Mouse (Mus musculus): ENCODE results near the gene Gstm4. TPM values are rescaled to one million over a fixed set of nuclear protein-coding genes. Genes with fewer than 3 reads are reported as not detected.
A peak's percentile ranks its signal among the peaks of the same experiment; 100 is the strongest.
"Not testable (repeated sequence)": the region's sequence is repeated elsewhere in the genome, so short reads cannot be mapped to it uniquely, and the experiment has no call there.

Gene Gstm4
- polyA plus RNA-seq, 1 experiment from 2014 or later, result 19.4 TPM

DNA sequence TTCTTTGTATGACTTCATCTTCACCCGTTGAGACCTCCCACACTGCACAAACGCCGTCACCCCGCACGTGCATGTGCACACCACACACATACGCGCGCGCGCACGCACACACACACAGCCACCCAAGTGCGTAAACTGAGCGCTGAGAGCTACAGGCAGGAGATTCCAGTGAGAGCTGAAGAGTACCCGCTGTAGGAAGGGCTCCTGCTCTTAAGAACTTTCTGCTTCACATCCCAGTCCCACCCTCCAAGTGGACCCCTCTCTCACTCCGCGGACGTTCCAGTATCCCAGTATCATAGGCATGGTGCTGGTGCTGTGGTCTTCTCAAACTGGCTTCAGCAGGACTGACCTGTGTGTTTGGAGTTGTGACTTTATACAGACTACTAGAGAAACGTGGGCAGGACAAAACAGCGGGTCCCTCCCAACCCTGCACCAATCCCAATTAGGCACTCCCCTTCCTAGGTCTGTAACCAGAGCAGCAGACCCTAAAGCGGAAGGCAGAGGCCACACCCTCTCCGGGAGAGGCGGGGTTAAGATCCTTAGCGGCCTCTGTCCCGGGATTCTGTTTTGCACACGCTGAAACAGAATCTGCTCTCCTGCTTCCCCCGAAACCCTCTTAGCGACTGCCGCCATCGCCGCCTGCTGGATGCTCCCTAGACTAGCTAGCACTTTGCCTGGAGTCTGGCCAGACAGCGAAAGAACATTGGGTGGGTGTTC lies 27.1 kb downstream of the Gstm4 start, which contains the start of gene Gstm1:
Gene Gstm1, minus strand, starts transcription at position 501 of the 717 bp plus-strand sequence.
- TF ChIP-seq CTCF (IDR thresholded peaks at IDR 0.05; ENCODE audit: low read depth), result peak; percentile 98
- TF ChIP-seq EP300 (optimal IDR thresholded peaks at IDR 0.05), result no peak
- H3K4me2 ChIP-seq (replicated peaks; ENCODE audit: low read depth), result peak within 1 kb of the TSS; percentile 68
- peak; percentile 97 for DNase-seq (ENCODE audit: low spot score)
- H3K9me3 ChIP-seq (ENCODE audit: control insufficient read depth, low read length), result no peaks in the 10 kb centered on the region
- H3K9ac ChIP-seq (ENCODE audit: low read length), result peak within 1 kb of the TSS; percentile 55
- H3K4me3 ChIP-seq (ENCODE audit: low read depth, low read length), result peak within 1 kb of the TSS; percentile 43
- H3K4me1 ChIP-seq (replicated peaks; ENCODE audit: control insufficient read depth, insufficient read depth), result peaks cover 6% of the 10 kb centered on the region
- H3K27ac ChIP-seq (replicated peaks), result peak within 1 kb of the TSS; percentile 96
- H3K27me3 ChIP-seq (ENCODE audit: control insufficient read depth, insufficient read depth, low read length), result no peaks in the 10 kb centered on the region
- peak; percentile 97 for ATAC-seq (ENCODE audit: low FRiP score, low TSS enrichment)
- under 1% methylated on average over 31 of the region's 31 CpGs for WGBS
- H3K36me3 ChIP-seq (ENCODE audit: control insufficient read depth, insufficient read depth, low read length), result no peaks in the 10 kb centered on the region

DNA sequence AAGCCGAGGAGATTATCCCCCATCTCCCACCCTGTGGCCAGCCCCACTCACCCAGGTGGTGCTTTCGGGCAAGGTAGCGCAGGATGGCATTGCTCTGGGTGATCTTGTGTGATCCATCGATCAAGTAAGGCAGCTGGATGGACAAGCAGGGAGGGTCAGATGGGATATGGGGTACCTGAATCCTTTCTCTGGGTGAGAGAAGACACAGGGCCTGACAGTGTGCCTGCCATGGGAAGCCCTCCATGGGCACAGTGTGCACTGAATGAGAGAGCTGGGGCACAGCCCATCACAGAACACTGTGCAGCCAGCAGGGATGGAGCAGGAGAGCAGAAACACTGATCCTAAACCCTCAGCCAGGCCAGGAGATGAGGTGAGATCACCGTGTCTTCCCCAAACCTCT lies 28.2 kb downstream of the Gstm4 start:
- not testable (repeated sequence) for H3K9me3 ChIP-seq (ENCODE audit: control insufficient read depth, low read length); H3K4me1 ChIP-seq (replicated peaks; ENCODE audit: control insufficient read depth, insufficient read depth); H3K27ac ChIP-seq (replicated peaks); H3K36me3 ChIP-seq (ENCODE audit: control insufficient read depth, insufficient read depth, low read length); H3K27me3 ChIP-seq (ENCODE audit: control insufficient read depth, insufficient read depth, low read length); ATAC-seq (ENCODE audit: low FRiP score, low TSS enrichment); DNase-seq (ENCODE audit: low spot score)
- Histone ChIP-seq H3K4me3 (ENCODE audit: low read depth, low read length) (peak overlapping the region; percentile 43; the same call in 1 of the 2 replicates), H3K9ac (ENCODE audit: low read length) (0 out of 2 replicates have a peak overlapping the region, but pooled peaks have one; percentile 55), H3K4me2 (replicated peaks; ENCODE audit: low read depth) (peak overlapping the region; percentile 68)
- 81% methylated on average over 5 of the region's 5 CpGs for WGBS

DNA sequence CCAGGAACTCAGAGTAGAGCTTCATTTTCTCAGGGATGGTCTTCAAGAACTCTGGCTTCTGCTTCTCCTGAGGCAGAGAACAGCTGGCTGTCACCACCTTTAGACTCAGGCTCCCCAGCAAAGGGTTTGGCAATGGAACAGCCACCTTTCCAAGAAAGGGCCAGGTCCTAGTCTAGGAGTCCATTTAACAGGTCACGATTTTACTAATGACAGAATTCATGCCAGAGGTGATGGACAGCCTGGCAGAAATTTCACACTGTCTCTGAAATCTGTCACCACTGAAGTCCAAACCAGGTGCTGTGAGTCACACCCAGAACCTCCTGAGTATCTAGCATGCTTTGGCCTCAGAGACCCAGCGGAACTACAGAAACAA lies 29.7 kb downstream of the Gstm4 start:
- DNase-seq (ENCODE audit: low spot score), result no peak
- WGBS, result 89% methylated on average over 2 of the region's 2 CpGs
- no peaks in the 10 kb centered on the region for H3K36me3 ChIP-seq (ENCODE audit: control insufficient read depth, insufficient read depth, low read length)
- no peak overlapping the region for H3K27ac ChIP-seq (replicated peaks)
- H3K4me3 ChIP-seq (ENCODE audit: low read depth, low read length), result no peak overlapping the region
- no peak for ATAC-seq (ENCODE audit: low FRiP score, low TSS enrichment)
- no peaks in the 10 kb centered on the region for H3K27me3 ChIP-seq (ENCODE audit: control insufficient read depth, insufficient read depth, low read length)
- no peak overlapping the region for H3K4me2 ChIP-seq (replicated peaks; ENCODE audit: low read depth)
- peaks cover 6% of the 10 kb centered on the region for H3K4me1 ChIP-seq (replicated peaks; ENCODE audit: control insufficient read depth, insufficient read depth)
- TF ChIP-seq EP300 (optimal IDR thresholded peaks at IDR 0.05) (no peak), CTCF (IDR thresholded peaks at IDR 0.05; ENCODE audit: low read depth) (no peak)
- no peaks in the 10 kb centered on the region for H3K9me3 ChIP-seq (ENCODE audit: control insufficient read depth, low read length)
- no peak overlapping the region for H3K9ac ChIP-seq (ENCODE audit: low read length)

DNA sequence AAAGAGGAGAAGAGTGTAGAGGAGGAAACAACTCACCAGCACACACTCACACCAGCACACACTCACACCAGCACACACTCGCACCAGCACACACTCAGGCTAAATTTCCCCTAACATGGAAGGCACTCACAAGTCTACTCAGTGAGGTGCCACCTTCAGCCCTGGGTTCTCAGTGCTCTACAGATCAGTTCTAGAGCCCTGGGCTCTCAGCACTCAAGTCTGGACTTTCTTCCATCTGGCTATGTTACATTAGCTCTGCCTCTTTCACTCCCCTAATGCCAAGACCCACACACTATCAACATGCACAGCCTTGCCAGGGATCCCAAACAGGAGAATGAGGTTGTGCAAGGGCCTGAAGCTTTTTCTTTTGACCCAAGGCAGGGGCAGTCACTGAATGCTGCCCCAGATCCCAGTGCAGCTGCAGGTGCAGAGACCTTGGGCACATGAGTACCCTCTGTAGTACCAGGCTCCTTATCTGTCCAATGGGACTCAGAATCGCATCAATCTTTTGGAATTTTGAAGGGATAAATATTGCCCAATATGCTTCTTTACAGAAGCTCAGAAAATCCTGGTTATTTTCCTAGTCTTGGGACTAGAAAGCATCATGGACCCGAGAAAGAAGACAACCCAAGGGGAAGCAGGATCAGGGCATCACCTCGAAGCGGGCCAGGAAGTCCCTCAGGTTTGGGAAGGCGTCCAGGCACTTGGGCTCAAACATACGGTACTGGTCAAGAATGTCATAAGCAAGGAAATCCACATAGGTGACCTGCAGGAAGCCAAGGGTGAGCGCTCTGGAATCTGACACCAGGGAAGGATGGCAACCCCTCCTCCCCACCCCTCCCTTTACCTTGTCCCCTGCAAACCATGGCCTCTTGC lies 30.4 kb downstream of the Gstm4 start:
- TF ChIP-seq CTCF (IDR thresholded peaks at IDR 0.05; ENCODE audit: low read depth), result no peak
- no peak for TF ChIP-seq EP300 (optimal IDR thresholded peaks at IDR 0.05)
- H3K9ac ChIP-seq (ENCODE audit: low read length), result 0 out of 2 replicates have a peak overlapping the region, but pooled peaks have one; percentile 18
- no peaks in the 10 kb centered on the region for H3K9me3 ChIP-seq (ENCODE audit: control insufficient read depth, low read length)
- 84% methylated on average over 7 of the region's 8 CpGs for WGBS
- peak overlapping the region; percentile 27 for H3K4me2 ChIP-seq (replicated peaks; ENCODE audit: low read depth)
- no peak for ATAC-seq (ENCODE audit: low FRiP score, low TSS enrichment)
- peak overlapping the region; percentile 67 for H3K27ac ChIP-seq (replicated peaks)
- no peaks in the 10 kb centered on the region for H3K27me3 ChIP-seq (ENCODE audit: control insufficient read depth, insufficient read depth, low read length)
- H3K36me3 ChIP-seq (ENCODE audit: control insufficient read depth, insufficient read depth, low read length), result no peaks in the 10 kb centered on the region
- no peak for DNase-seq (ENCODE audit: low spot score)
- no peak overlapping the region for H3K4me3 ChIP-seq (ENCODE audit: low read depth, low read length)
- H3K4me1 ChIP-seq (replicated peaks; ENCODE audit: control insufficient read depth, insufficient read depth), result peaks cover 6% of the 10 kb centered on the region

DNA sequence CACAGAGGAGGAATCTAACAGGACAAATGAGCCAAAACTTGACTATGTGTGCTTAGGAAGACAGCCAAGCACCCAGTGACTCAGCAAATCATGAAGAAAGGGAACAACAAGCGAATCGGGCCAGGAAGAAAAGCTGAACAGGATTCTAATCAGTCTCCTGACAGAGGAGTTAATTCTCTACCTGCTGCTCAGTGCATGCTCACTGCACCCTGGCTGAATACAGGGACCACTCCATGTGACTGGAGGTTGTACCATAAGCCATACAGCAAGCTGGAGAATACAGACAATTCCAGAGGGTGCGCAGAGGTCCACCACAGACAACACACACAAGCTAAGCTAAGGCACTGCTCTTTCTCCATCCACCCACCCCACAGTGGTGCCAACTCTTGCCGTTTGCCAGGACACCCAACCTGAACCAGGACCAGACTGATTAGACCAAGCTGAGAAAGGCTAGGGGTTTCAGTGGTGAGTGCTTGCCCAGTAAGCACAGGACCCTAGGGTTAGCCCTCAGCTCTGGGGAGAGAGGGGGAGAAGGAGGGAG lies 31.3 kb downstream of the Gstm4 start:
- H3K4me3 ChIP-seq (ENCODE audit: low read depth, low read length), result no peak overlapping the region
- 36% methylated on average over 4 of the region's 4 CpGs for WGBS
- DNase-seq (ENCODE audit: low spot score) (peak; percentile 74), ATAC-seq (ENCODE audit: low FRiP score, low TSS enrichment) (peak; percentile 16; the same call in 1 of the 2 replicates)
- TF ChIP-seq CTCF (IDR thresholded peaks at IDR 0.05; ENCODE audit: low read depth) (no peak), EP300 (optimal IDR thresholded peaks at IDR 0.05) (no peak)
- H3K27me3 ChIP-seq (ENCODE audit: control insufficient read depth, insufficient read depth, low read length), result no peaks in the 10 kb centered on the region
- H3K9me3 ChIP-seq (ENCODE audit: control insufficient read depth, low read length), result no peaks in the 10 kb centered on the region
- 0 out of 2 replicates have a peak overlapping the region, but pooled peaks have one; percentile 13 for H3K9ac ChIP-seq (ENCODE audit: low read length)
- H3K4me1 ChIP-seq (replicated peaks; ENCODE audit: control insufficient read depth, insufficient read depth), result peaks cover 4% of the 10 kb centered on the region
- H3K27ac ChIP-seq (replicated peaks), result peak overlapping the region; percentile 67
- no peaks in the 10 kb centered on the region for H3K36me3 ChIP-seq (ENCODE audit: control insufficient read depth, insufficient read depth, low read length)
- H3K4me2 ChIP-seq (replicated peaks; ENCODE audit: low read depth), result peak overlapping the region; percentile 27
